Mouse (Mus musculus) B cell, adult 62 days (primary cell): ENCODE data around the gene Hspa2. TPM values are rescaled to one million over a fixed set of nuclear protein-coding genes. Genes with fewer than 3 reads are reported as not detected.

Experiments used
- total RNA-seq: library from RNA; stranded (reverse); gene quantifications from 4 replicates; pipeline ENCODE4 v1.2.4, GENCODE M21; 2023

Hspa2 gene
- total RNA-seq: 13.3 to 15.9 TPM (median 14.7 TPM) in 4 replicates

DNA sequence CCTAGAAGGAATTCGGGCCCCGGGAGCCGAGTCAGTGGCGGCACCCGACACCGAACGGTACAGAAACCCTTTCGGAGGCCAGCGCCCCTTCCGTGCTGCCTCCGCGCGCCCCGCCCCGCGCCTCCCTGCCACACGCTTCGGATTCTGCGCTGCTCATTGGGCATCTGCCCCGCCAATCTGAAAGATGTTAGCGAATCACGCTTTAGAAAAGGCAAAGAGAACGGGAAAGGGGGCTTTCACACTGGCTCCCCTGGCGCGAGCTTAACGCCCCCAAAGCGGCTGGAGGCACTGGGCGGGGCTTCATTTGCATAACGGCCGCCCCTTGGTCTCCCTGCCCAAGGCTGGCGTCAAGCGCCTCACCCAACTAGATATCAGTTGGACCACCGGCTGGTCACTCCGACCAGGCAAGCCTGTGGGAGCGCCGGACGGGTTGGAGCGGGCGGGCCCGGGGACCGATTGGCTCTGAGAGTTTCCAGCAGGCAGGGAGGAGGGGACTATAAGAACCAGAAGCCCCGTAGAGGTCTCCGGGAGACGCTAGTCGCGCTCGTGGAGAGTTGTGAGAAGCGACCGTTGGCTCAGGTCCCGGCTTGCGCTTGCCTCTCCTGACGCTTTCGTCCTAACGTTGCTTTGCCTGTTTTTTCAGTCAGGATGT, at the start of gene Hspa2:
Gene Hspa2, plus strand, starts transcription at position 291 of the 652 bp plus-strand sequence.

DNA sequence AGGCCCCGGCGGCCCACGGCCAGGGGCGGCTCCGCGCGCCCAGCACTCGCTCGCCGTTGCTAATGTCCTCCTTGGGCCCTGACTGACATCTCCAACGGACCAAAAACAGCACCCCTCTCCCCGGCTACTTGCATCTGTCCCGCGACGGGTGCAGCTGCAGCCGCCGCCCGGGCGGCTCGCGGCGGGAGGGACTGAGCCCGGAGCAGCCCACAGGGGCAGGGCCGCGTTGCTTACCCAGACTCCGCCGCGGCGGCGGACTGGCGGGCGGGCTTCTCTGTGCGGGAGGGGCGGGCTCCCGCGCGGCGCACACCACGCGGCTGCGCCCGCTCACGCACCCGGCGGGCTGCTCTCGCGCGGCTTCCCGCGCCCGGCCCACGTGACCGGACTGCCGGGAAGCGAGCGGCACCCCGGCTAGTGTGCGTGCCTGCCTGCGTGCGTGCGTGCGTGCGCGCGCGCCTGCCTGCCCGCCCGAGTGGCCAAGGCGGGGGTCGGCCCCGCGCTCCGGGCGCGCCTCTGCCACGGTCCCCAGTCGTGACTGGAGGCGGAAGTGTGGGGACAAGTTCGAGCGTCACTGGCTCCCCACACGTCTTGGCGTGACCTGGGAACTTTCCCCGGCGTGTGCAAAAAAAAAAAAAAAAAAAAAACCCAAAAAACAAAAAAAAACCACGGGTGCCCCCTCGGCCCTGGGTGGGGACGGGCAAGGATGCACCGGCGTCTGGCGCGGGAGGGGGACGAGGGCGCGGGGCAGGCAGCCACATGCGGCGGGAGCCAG, 34.6 kb upstream of the Hspa2 start, which contains the start of gene Zbtb25:
Gene Zbtb25, minus strand, starts transcription at position 397 of the 772 bp plus-strand sequence.

DNA sequence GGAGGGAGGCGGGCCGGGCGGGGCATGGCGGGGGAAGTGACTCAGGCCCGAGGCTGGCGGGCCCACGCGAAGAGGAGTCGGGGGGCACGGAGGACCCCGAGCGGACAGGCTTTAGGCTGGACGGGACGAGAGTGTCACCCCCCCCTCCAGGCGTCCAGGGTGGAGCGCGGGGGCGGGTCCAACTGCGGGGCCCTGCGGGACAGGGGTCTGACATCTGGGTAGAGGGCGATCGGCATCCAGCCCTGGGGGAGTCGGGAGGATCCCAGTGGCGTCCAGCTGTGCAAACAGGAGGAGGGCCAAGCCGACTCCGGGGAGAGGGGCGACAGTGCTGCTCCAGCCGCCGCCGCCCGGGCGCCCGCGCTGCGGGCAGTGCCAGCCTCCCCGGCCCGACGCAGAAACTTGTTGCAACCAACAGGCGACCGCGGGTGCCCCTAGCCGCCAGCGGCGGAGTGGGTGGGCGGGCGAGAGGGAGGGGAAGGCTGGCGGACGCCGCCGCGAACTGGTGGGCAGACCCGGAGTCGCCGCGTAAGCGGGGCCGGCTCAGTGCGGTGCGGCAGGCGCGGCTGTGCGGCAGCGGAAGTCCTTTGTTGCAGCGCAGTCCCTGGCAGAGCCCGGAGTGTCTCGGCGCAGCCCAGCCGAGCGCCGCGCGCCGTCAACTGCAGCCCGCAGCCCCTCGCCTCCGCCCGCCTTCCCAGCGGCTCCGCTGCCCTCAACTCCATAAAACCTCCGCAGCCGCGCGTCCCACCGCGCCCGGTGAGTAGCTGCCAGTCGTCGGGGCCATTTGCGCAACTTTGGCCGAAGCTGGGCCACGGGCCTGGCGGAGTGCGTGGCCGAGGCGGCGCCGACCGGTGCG, 33.8 kb upstream of the Hspa2 start, which contains the start of gene Zbtb1:
Gene Zbtb1, plus strand, starts transcription at position 289 of the 853 bp plus-strand sequence.

GRCm38 (mm10) chr12:76417433-76417854, 13.5 kb downstream of the Hspa2 start, which contains the start of gene Ppp1r36:
TSS of gene Ppp1r36 (plus strand) at chr12:76417538.

Other genes starting within 250 kb of the Hspa2 start
- 0.16 to 0.39 TPM in 2 of 4 replicates, not detected in the others for gene Esr2, start 226.9 kb upstream of the Hspa2 start, total RNA-seq
- 0.78 to 1.1 TPM (median 0.80 TPM) in 4 replicates for gene Tex21, start 157.4 kb upstream of the Hspa2 start, total RNA-seq
- gene Mthfd1, start 148.9 kb upstream of the Hspa2 start, total RNA-seq: 55.8 to 62.5 TPM (median 61.1 TPM) in 4 replicates
- 1.4 to 2.0 TPM (median 1.8 TPM) in 4 replicates for gene Akap5, start 79.3 kb upstream of the Hspa2 start, total RNA-seq
- 32.4 to 42.1 TPM (median 40.0 TPM) in 4 replicates for gene Zbtb25, start 34.6 kb upstream of the Hspa2 start, total RNA-seq
- gene Zbtb1, start 33.9 kb upstream of the Hspa2 start, total RNA-seq: 15.8 to 16.7 TPM (median 16.4 TPM) in 4 replicates
- gene Ppp1r36, start 13.4 kb downstream of the Hspa2 start, total RNA-seq: not detected in 4 replicates
- 27.0 to 33.7 TPM (median 28.5 TPM) in 4 replicates for gene Plekhg3, start 126.7 kb downstream of the Hspa2 start, total RNA-seq